Mouse (Mus musculus) kidney, adult 2 months (tissue): ENCODE data around the gene Cog5. TPM values are rescaled to one million over a fixed set of nuclear protein-coding genes. Genes with fewer than 3 reads are reported as not detected.

Experiments
- DNase-seq: peaks from one replicate; pipeline ENCODE4 v3.0.0; 2021
- H3K27ac ChIP-seq: fragments of 200-500 bp; 2 replicates; pipeline ENCODE4 v1.5.1; 2012; ENCODE audit warnings: low read depth, low read length, control low read depth, inconsistent platforms; ENCODE audit not compliant: insufficient read depth
- H3K27me3 ChIP-seq: fragments of 200-500 bp; replicated peaks from 2 replicates; pipeline ENCODE4 v1.6.1; 2012; ENCODE audit warnings: mild to moderate bottlenecking, moderate library complexity, low read length, inconsistent platforms; ENCODE audit not compliant: control insufficient read depth, insufficient read depth
- H3K36me3 ChIP-seq: fragments of 200-500 bp; 2 replicates; pipeline ENCODE4 v1.6.1; 2012; ENCODE audit warnings: mild to moderate bottlenecking, moderate library complexity, low read length, inconsistent platforms; ENCODE audit not compliant: control insufficient read depth, insufficient read depth
- H3K4me1 ChIP-seq: fragments of 200-500 bp; 2 replicates; pipeline ENCODE4 v1.6.1; 2011; ENCODE audit warnings: low read length; ENCODE audit not compliant: control insufficient read depth, insufficient read depth
- H3K4me3 ChIP-seq: fragments of 200-500 bp; 2 replicates; pipeline ENCODE4 v1.5.1; 2011; ENCODE audit warnings: mild to moderate bottlenecking, low read depth, low read length, control low read depth; ENCODE audit not compliant: insufficient read depth
- CTCF ChIP-seq: fragments of 200-500 bp; conservative IDR thresholded peaks from 2 replicates; pipeline ENCODE4 v1.5.1; 2011; ENCODE audit warnings: low read depth, mild to moderate bottlenecking, control low read depth, low read length, moderate library complexity, mixed read lengths; ENCODE audit not compliant: insufficient read depth, insufficient read length
- POLR2A ChIP-seq: fragments of 200-500 bp; IDR thresholded peaks from one replicate; pipeline ENCODE4 v1.6.1; 2011; ENCODE audit warnings: low read depth, low read length, control low read depth
- WGBS: fragments of 180-500 bp; shearing (Covaris S2); methylation state at CpG from one replicate; pipeline ENCODE4 v1.1.7; 2018; 5-methylcytosine and 5-hydroxymethylcytosine counted together
- polyA plus RNA-seq: library from polyadenylated mRNA; depleted of rRNA; stranded (reverse); fragments of >200 nt; gene quantifications from 2 replicates; pipeline ENCODE4 v1.2.3, GENCODE M21; 2012

Gene Cog5
- polyA plus RNA-seq, 1 experiment: 16.7 TPM

- TF ChIP-seq POLR2A (no peak), CTCF (no peak)
- H3K4me3 ChIP-seq: no peak overlapping the region
- no peaks in the 10 kb centered on the region for H3K36me3 ChIP-seq
- H3K4me1 ChIP-seq: no peaks in the 10 kb centered on the region
- H3K27me3 ChIP-seq: no peaks in the 10 kb centered on the region
- no peak for DNase-seq
- no peak overlapping the region for H3K27ac ChIP-seq
These were observed 237.4 kb downstream of the Cog5 start for GRCm38 (mm10) chr12:31892079-31892478.

GRCm38 (mm10) chr12:31892771-31893170, 238.1 kb downstream of the Cog5 start:
- no peaks in the 10 kb centered on the region for H3K4me1 ChIP-seq
- no peak overlapping the region for H3K27ac ChIP-seq
- H3K27me3 ChIP-seq: no peaks in the 10 kb centered on the region
- no peak for TF ChIP-seq CTCF
- TF ChIP-seq POLR2A: no peak
- H3K36me3 ChIP-seq: no peaks in the 10 kb centered on the region
- H3K4me3 ChIP-seq: no peak overlapping the region
- DNase-seq: no peak
- WGBS: 95% methylated on average over 7 of the region's 7 CpGs

GRCm38 (mm10) chr12:31895095-31895734, 240.5 kb downstream of the Cog5 start:
- Histone ChIP-seq H3K4me3 (no peak overlapping the region), H3K4me1 (no peaks in the 10 kb centered on the region), H3K27ac (no peak overlapping the region), H3K27me3 (no peaks in the 10 kb centered on the region), H3K36me3 (no peaks in the 10 kb centered on the region)
- 66% methylated on average over 8 of the region's 8 CpGs for WGBS
- TF ChIP-seq POLR2A: no peak
- no peak for TF ChIP-seq CTCF
- DNase-seq: no peak

GRCm38 (mm10) chr12:31895888-31896287, 241.2 kb downstream of the Cog5 start:
- 51% methylated on average over 2 of the region's 2 CpGs for WGBS
- Histone ChIP-seq H3K36me3 (no peaks in the 10 kb centered on the region), H3K27me3 (no peaks in the 10 kb centered on the region), H3K27ac (no peak overlapping the region), H3K4me1 (no peaks in the 10 kb centered on the region), H3K4me3 (no peak overlapping the region)
- DNase-seq: no peak
- TF ChIP-seq CTCF (no peak), POLR2A (no peak)

- DNase-seq: no peak
- no peaks in the 10 kb centered on the region for H3K36me3 ChIP-seq
- TF ChIP-seq CTCF: no peak
- H3K4me3 ChIP-seq: no peak overlapping the region
- H3K4me1 ChIP-seq: no peaks in the 10 kb centered on the region
- 61% methylated on average over 5 of the region's 5 CpGs for whole genome bisulfite sequencing
- H3K27me3 ChIP-seq: no peaks in the 10 kb centered on the region
- no peak overlapping the region for H3K27ac ChIP-seq
These were observed 241.6 kb downstream of the Cog5 start for GRCm38 (mm10) chr12:31896295-31896694.

- no peak for TF ChIP-seq POLR2A
- 0 out of 2 replicates have a peak, but pooled peaks have one; percentile 7 for TF ChIP-seq CTCF
- Histone ChIP-seq H3K4me1 (no peaks in the 10 kb centered on the region), H3K27me3 (no peaks in the 10 kb centered on the region), H3K27ac (no peak overlapping the region), H3K4me3 (no peak overlapping the region), H3K36me3 (no peaks in the 10 kb centered on the region)
- 75% methylated on average over 8 of the region's 8 CpGs for WGBS
- no peak for DNase-seq
These were observed 242.3 kb downstream of the Cog5 start for GRCm38 (mm10) chr12:31896986-31897385.

GRCm38 (mm10) chr12:31897456-31897855, 242.8 kb downstream of the Cog5 start:
- H3K4me1 ChIP-seq: no peaks in the 10 kb centered on the region
- no peaks in the 10 kb centered on the region for H3K27me3 ChIP-seq
- no peak overlapping the region for H3K27ac ChIP-seq
- H3K4me3 ChIP-seq: no peak overlapping the region
- TF ChIP-seq POLR2A: no peak
- TF ChIP-seq CTCF: no peak
- no peaks in the 10 kb centered on the region for H3K36me3 ChIP-seq
- WGBS: 76% methylated on average over 7 of the region's 7 CpGs
- DNase-seq: no peak
